Mouse (Mus musculus): ENCODE measurements around the gene Dnmt3b. TPM values are rescaled to one million over a fixed set of nuclear protein-coding genes. Genes with fewer than 3 reads are reported as not detected.
A peak's percentile ranks its signal among the peaks of the same experiment; 100 is the strongest.

Gene Dnmt3b
- polyA plus RNA-seq (2015; fragmentation: Nextera tagmentation; extraction: Ambion mirVana) = 7.7 and 8.4 TPM in 2 replicates

- Histone ChIP-seq H3K4me3 (replicated peaks) (peak within 1 kb of the TSS; percentile 63), H3K9me3 (replicated peaks) (no peaks in the 10 kb centered on the region), H3K4me1 (peaks cover 19% of the 10 kb centered on the region), H3K9ac (peak within 1 kb of the TSS; percentile 65), H3K36me3 (no peaks in the 10 kb centered on the region), H3K27me3 (no peaks in the 10 kb centered on the region), H3K4me2 (replicated peaks) (peak within 1 kb of the TSS; percentile 95), H3K27ac (replicated peaks) (no peak within 1 kb of the TSS)
- ATAC-seq (ENCODE audit: insufficient number of reproducible peaks, low FRiP score, low TSS enrichment, low read depth) = peak; percentile 86
- WGBS = under 1% methylated on average over 76 of the region's 93 CpGs
Observed at GRCm38 (mm10) chr2:153649298-153650013, at the start of gene Dnmt3b. Gene Dnmt3b, plus strand, starts transcription at chr2:153649450.

DNA sequence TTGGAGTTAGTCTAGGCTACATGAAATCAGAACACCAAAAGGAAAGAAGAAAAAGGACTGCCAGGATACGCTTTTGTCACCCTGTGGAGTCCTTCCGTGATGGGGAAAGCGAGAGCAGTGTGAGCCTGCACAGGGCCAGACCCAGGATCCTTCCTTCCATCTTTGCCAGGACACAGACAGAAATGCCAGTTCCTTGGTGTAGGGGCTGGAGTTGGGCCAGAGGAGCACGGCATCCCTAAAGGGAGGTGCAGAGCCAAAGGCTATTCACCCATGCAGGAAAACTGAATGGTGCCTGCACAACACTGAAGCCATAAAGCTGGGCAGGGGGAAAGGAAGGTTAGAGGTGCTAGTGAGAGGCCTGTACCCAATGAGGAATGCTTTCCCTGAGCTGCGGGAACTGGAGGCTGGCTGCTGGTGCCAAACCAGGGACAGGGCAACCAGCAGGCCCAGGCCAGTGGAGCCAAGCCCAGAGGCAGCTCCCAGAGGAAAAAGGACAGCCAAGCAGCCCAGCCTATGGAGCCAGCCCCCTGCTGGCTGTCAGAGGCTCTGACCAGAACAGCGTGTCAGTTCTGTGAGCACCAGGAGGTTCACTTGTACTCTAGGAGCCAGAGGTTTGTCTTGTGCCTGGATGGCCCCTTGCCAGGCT is 49.1 kb upstream of the Dnmt3b start:
- no peak overlapping the region for H3K27ac ChIP-seq (replicated peaks)
- 61% methylated on average over 6 of the region's 6 CpGs for WGBS
- H3K4me2 ChIP-seq (replicated peaks) = no peak overlapping the region

GRCm38 (mm10) chr2:153600667-153601648 is 48.3 kb upstream of the Dnmt3b start:
- Histone ChIP-seq H3K27me3 (no peaks in the 10 kb centered on the region), H3K36me3 (no peaks in the 10 kb centered on the region), H3K4me3 (replicated peaks) (no peak overlapping the region), H3K4me1 (peaks cover 3% of the 10 kb centered on the region; the same call in 1 of the 2 replicates), H3K9me3 (replicated peaks) (no peaks in the 10 kb centered on the region), H3K4me2 (replicated peaks) (no peak overlapping the region), H3K27ac (replicated peaks) (no peak overlapping the region), H3K9ac (no peak overlapping the region)
- 61% methylated on average over 16 of the region's 16 CpGs for WGBS
- ATAC-seq (ENCODE audit: insufficient number of reproducible peaks, low FRiP score, low TSS enrichment, low read depth) = no peak

More for the DNA sequence above, 49.1 kb upstream of the Dnmt3b start:
- 0 out of 2 replicates have a peak, but pooled peaks have one; percentile 55 for ATAC-seq (ENCODE audit: insufficient number of reproducible peaks, low FRiP score, low TSS enrichment, low read depth)
- H3K4me1 ChIP-seq = peaks cover 3% of the 10 kb centered on the region; the same call in 1 of the 2 replicates
- H3K36me3 ChIP-seq = no peaks in the 10 kb centered on the region
- H3K9ac ChIP-seq = no peak overlapping the region
- no peak overlapping the region for H3K4me3 ChIP-seq (replicated peaks)
- no peaks in the 10 kb centered on the region for H3K27me3 ChIP-seq
- H3K9me3 ChIP-seq (replicated peaks) = no peaks in the 10 kb centered on the region

GRCm38 (mm10) chr2:153603724-153604123 is 45.5 kb upstream of the Dnmt3b start:
- no peak for ATAC-seq (ENCODE audit: insufficient number of reproducible peaks, low FRiP score, low TSS enrichment, low read depth)
- no peaks in the 10 kb centered on the region for H3K27me3 ChIP-seq
- H3K36me3 ChIP-seq = no peaks in the 10 kb centered on the region
- WGBS = 38% methylated on average over 4 of the region's 4 CpGs
- no peak overlapping the region for H3K4me2 ChIP-seq (replicated peaks)
- H3K9me3 ChIP-seq (replicated peaks) = no peaks in the 10 kb centered on the region
- H3K4me3 ChIP-seq (replicated peaks) = no peak overlapping the region
- H3K9ac ChIP-seq = no peak overlapping the region
- H3K27ac ChIP-seq (replicated peaks) = no peak overlapping the region
- H3K4me1 ChIP-seq = peaks cover 3% of the 10 kb centered on the region; the same call in 1 of the 2 replicates

DNA sequence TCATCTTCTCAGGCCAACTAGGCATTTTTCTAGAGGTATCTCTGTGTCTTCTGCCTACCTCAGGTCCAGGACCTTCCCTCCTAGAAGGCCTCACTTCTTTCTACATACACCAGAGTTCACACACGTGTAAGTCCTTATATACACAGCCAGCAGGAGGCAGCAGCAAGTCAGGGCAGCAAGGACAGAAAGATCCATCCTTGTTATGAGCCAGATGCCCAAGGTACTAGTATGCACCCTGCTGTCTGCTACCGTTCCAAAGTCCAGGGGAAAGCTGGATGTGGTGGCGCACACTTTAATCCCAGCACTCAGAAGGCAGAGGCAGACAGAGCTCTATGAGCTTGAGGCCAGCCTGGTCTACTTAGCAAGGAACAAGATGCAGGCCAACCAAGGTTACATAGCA is 42.8 kb upstream of the Dnmt3b start:
- Histone ChIP-seq H3K4me1 (peaks cover 21% of the 10 kb centered on the region), H3K9ac (no peak overlapping the region), H3K9me3 (replicated peaks) (no peaks in the 10 kb centered on the region), H3K36me3 (no peaks in the 10 kb centered on the region), H3K4me2 (replicated peaks) (no peak overlapping the region), H3K27me3 (no peaks in the 10 kb centered on the region), H3K27ac (replicated peaks) (no peak overlapping the region), H3K4me3 (replicated peaks) (no peak overlapping the region)
- ATAC-seq (ENCODE audit: insufficient number of reproducible peaks, low FRiP score, low TSS enrichment, low read depth) = no peak
- 77% methylated on average over 3 of the region's 3 CpGs for WGBS

DNA sequence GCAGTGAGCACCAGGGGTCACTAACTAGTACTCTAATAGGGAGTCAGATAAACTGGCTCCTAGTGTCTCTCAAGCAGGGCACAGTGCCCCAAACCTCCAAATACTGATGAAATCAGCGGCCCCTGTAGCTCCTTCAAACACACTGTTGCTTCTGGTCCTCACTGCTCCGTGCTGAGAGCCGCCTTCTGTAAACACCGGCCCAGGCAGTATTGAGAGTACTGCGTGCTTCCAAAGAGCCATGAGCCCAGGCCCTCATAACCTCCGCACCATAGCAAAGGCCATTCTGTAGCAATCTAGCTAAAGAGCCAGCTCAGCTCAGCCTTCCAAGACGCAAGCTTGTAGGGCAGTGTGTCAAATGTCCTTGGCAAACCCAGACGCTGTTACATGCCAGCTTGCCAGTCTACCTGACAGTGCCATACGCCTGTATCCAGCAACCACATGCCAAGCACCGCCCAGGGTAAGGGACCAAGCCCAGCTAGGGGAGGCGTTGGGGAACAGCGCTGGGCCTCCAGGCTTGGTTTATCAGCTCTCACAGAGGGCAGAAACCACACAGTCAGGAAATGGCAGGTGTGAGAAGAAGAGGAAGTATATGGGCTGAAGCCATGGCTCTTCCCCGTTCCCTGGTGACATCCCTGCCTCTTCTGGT is 41.3 kb upstream of the Dnmt3b start:
- no peaks in the 10 kb centered on the region for H3K36me3 ChIP-seq
- WGBS = 83% methylated on average over 13 of the region's 13 CpGs
- no peak overlapping the region for H3K4me2 ChIP-seq (replicated peaks)
- no peak overlapping the region for H3K9ac ChIP-seq
- ATAC-seq (ENCODE audit: insufficient number of reproducible peaks, low FRiP score, low TSS enrichment, low read depth) = no peak
- no peaks in the 10 kb centered on the region for H3K27me3 ChIP-seq
- H3K27ac ChIP-seq (replicated peaks) = no peak overlapping the region
- H3K9me3 ChIP-seq (replicated peaks) = no peaks in the 10 kb centered on the region
- H3K4me3 ChIP-seq (replicated peaks) = no peak overlapping the region
- H3K4me1 ChIP-seq = peaks cover 29% of the 10 kb centered on the region

GRCm38 (mm10) chr2:153609058-153609457 is 40.2 kb upstream of the Dnmt3b start:
- Histone ChIP-seq H3K9me3 (replicated peaks) (no peaks in the 10 kb centered on the region), H3K27me3 (no peaks in the 10 kb centered on the region), H3K4me3 (replicated peaks) (no peak overlapping the region), H3K27ac (replicated peaks) (no peak overlapping the region), H3K9ac (no peak overlapping the region), H3K4me1 (peaks cover 32% of the 10 kb centered on the region), H3K4me2 (replicated peaks) (no peak overlapping the region), H3K36me3 (no peaks in the 10 kb centered on the region)
- ATAC-seq (ENCODE audit: insufficient number of reproducible peaks, low FRiP score, low TSS enrichment, low read depth) = no peak
- WGBS = 75% methylated on average over 8 of the region's 8 CpGs

DNA sequence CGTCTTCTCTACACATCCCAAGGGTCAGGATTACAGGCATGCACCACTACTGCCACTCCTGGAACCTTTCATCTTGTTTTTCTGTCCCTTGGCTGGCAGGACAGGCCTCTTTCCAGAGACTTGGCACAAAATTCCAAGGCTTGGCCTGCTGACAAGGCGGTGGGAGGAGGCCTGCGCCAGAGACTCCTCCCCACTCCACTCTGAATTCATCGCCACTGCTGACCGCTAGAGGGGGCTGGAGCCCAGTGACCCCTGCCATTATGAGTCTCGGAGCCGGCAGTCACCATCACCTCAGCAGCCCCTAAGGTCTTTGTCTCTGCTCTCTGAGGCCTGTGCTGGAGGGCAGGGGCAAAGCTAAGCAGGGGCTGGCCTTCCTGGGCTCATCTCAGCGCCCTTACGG is 39.7 kb upstream of the Dnmt3b start:
- Histone ChIP-seq H3K9me3 (replicated peaks) (no peaks in the 10 kb centered on the region), H3K36me3 (no peaks in the 10 kb centered on the region), H3K9ac (no peak overlapping the region), H3K4me3 (replicated peaks) (no peak overlapping the region), H3K27ac (replicated peaks) (no peak overlapping the region), H3K4me2 (replicated peaks) (no peak overlapping the region), H3K27me3 (no peaks in the 10 kb centered on the region), H3K4me1 (peaks cover 32% of the 10 kb centered on the region)
- 15% methylated on average over 9 of the region's 9 CpGs for WGBS
- ATAC-seq (ENCODE audit: insufficient number of reproducible peaks, low FRiP score, low TSS enrichment, low read depth) = peak; percentile 64

DNA sequence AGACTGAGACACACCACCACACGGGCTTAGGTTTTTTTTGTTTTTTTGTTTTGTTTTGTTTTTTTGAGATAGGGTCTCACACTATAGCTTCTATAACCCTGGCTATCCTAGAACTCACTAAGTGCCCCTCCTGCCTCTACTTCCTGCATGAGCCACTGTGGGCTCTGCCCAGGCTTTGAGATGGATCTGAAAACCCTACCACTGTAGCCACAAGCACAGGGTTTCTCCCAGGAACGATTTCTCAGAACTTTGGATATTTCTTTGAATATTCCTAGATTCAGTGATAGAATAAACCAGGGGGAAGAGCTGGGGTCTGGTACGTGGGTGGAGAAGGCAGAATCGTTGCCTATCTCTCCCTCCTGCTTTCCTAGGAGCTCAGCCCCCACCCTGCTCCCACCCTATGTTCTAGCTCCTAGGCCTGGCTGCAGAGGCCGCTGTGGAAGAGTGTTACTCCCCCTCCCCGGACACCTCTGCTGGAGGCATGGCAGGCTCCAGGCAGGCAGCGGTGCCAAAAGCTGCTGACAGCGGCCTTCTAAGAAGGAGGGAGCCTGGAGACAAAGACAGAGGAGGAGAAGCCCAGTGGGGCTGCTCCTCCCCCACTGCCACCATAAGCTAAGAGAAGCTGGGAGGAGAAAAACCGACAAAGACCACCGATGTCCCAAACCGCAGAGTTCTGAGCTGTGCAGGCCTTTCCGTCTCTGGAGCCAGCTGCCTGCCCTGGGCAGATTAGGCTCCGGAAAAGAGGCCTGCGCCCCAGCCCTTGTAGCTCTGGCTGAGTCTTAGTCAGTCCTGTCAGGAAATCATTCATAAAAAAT is 38.6 kb upstream of the Dnmt3b start:
- H3K27ac ChIP-seq (replicated peaks) = peak overlapping the region; percentile 78
- H3K27me3 ChIP-seq = no peaks in the 10 kb centered on the region
- 19% methylated on average over 14 of the region's 14 CpGs for WGBS
- H3K9ac ChIP-seq = no peak overlapping the region
- H3K36me3 ChIP-seq = no peaks in the 10 kb centered on the region
- no peak overlapping the region for H3K4me2 ChIP-seq (replicated peaks)
- ATAC-seq (ENCODE audit: insufficient number of reproducible peaks, low FRiP score, low TSS enrichment, low read depth) = 0 out of 2 replicates have a peak, but pooled peaks have one; percentile 39
- H3K4me3 ChIP-seq (replicated peaks) = no peak overlapping the region
- H3K4me1 ChIP-seq = peaks cover 32% of the 10 kb centered on the region
- no peaks in the 10 kb centered on the region for H3K9me3 ChIP-seq (replicated peaks)

DNA sequence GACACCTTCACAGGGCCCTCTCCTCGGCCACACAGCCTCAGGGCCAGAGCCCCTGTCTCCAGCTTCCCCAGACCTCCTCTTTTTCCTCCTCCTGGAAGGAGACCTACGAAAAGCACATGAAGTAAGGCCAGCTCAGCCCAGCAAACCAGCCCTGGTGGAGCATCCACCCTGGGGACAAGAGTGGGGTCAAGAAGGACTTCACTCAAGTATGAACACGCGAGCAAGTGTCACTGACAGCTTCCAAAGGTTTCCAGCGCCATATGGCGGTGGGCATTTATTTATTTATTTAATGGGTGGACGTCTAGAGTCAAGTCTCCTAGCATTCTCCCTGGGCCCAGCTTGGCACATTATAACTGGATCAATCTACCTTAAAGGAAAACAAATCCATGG is 38.0 kb upstream of the Dnmt3b start:
- H3K36me3 ChIP-seq = no peaks in the 10 kb centered on the region
- no peaks in the 10 kb centered on the region for H3K9me3 ChIP-seq (replicated peaks)
- H3K27ac ChIP-seq (replicated peaks) = peak overlapping the region; percentile 78
- H3K4me2 ChIP-seq (replicated peaks) = no peak overlapping the region
- no peak overlapping the region for H3K4me3 ChIP-seq (replicated peaks)
- H3K4me1 ChIP-seq = peaks cover 32% of the 10 kb centered on the region
- H3K9ac ChIP-seq = no peak overlapping the region
- no peaks in the 10 kb centered on the region for H3K27me3 ChIP-seq
- WGBS = 62% methylated on average over 7 of the region's 7 CpGs
- ATAC-seq (ENCODE audit: insufficient number of reproducible peaks, low FRiP score, low TSS enrichment, low read depth) = no peak

Data from embryonic facial prominence, embryonic 15.5 days (tissue).